Mouse (Mus musculus): ENCODE results near the gene Slc39a3. TPM values are rescaled to one million over a fixed set of nuclear protein-coding genes. Genes with fewer than 3 reads are reported as not detected.

The Slc39a3 gene
- polyA plus RNA-seq, 1 experiment = 7.0 TPM

GRCm38 (mm10) chr10:81025639-81026275 lies 11.5 kb downstream of the Slc39a3 start, which contains the start of gene Diras1:
Gene Diras1, minus strand, starts transcription at chr10:81025662.
- no peak within 1 kb of the TSS for H3K4me3 ChIP-seq (ENCODE audit: insufficient read depth, low read depth, low read length)
- no peaks in the 10 kb centered on the region for H3K4me1 ChIP-seq (ENCODE audit: control insufficient read depth, insufficient read depth, insufficient read length, low read length)
- no peak within 1 kb of the TSS for H3K27ac ChIP-seq (replicated peaks; ENCODE audit: low read depth, low read length)

- Histone ChIP-seq H3K4me1 (ENCODE audit: control insufficient read depth, insufficient read depth, insufficient read length, low read length) (no peaks in the 10 kb centered on the region), H3K27ac (replicated peaks; ENCODE audit: low read depth, low read length) (no peak overlapping the region), H3K4me3 (ENCODE audit: insufficient read depth, low read depth, low read length) (no peak overlapping the region)
Observed at GRCm38 (mm10) chr10:81025047-81025621, 12.1 kb downstream of the Slc39a3 start.

- H3K27ac ChIP-seq (replicated peaks; ENCODE audit: low read depth, low read length) = no peak overlapping the region
- no peaks in the 10 kb centered on the region for H3K4me1 ChIP-seq (ENCODE audit: control insufficient read depth, insufficient read depth, insufficient read length, low read length)
- H3K4me3 ChIP-seq (ENCODE audit: insufficient read depth, low read depth, low read length) = no peak overlapping the region
Observed at GRCm38 (mm10) chr10:81024346-81024937, 12.8 kb downstream of the Slc39a3 start.

GRCm38 (mm10) chr10:81022744-81023143 lies 14.5 kb downstream of the Slc39a3 start:
- Histone ChIP-seq H3K4me1 (ENCODE audit: control insufficient read depth, insufficient read depth, insufficient read length, low read length) (no peaks in the 10 kb centered on the region), H3K4me3 (ENCODE audit: insufficient read depth, low read depth, low read length) (no peak overlapping the region), H3K27ac (replicated peaks; ENCODE audit: low read depth, low read length) (no peak overlapping the region)

- Histone ChIP-seq H3K27ac (replicated peaks; ENCODE audit: low read depth, low read length) (no peak overlapping the region), H3K4me1 (ENCODE audit: control insufficient read depth, insufficient read depth, insufficient read length, low read length) (no peaks in the 10 kb centered on the region), H3K4me3 (ENCODE audit: insufficient read depth, low read depth, low read length) (no peak overlapping the region)
Observed at GRCm38 (mm10) chr10:81021547-81022110, 15.6 kb downstream of the Slc39a3 start.

- no peak overlapping the region for H3K27ac ChIP-seq (replicated peaks; ENCODE audit: low read depth, low read length)
- no peaks in the 10 kb centered on the region for H3K4me1 ChIP-seq (ENCODE audit: control insufficient read depth, insufficient read depth, insufficient read length, low read length)
- H3K4me3 ChIP-seq (ENCODE audit: insufficient read depth, low read depth, low read length) = no peak overlapping the region
Observed at GRCm38 (mm10) chr10:81020207-81020606, 17.0 kb downstream of the Slc39a3 start.

- Histone ChIP-seq H3K4me1 (ENCODE audit: control insufficient read depth, insufficient read depth, insufficient read length, low read length) (no peaks in the 10 kb centered on the region), H3K4me3 (ENCODE audit: insufficient read depth, low read depth, low read length) (no peak overlapping the region), H3K27ac (replicated peaks; ENCODE audit: low read depth, low read length) (no peak overlapping the region)
Observed at GRCm38 (mm10) chr10:81019687-81020086, 17.5 kb downstream of the Slc39a3 start.

GRCm38 (mm10) chr10:81018326-81018725 lies 18.9 kb downstream of the Slc39a3 start:
- no peak overlapping the region for H3K4me3 ChIP-seq (ENCODE audit: insufficient read depth, low read depth, low read length)

GRCm38 (mm10) chr10:81016645-81017044 lies 20.6 kb downstream of the Slc39a3 start:
- Histone ChIP-seq H3K4me3 (ENCODE audit: insufficient read depth, low read depth, low read length) (no peak overlapping the region), H3K4me1 (ENCODE audit: control insufficient read depth, insufficient read depth, insufficient read length, low read length) (no peaks in the 10 kb centered on the region), H3K27ac (replicated peaks; ENCODE audit: low read depth, low read length) (no peak overlapping the region)

More at GRCm38 (mm10) chr10:81018326-81018725, 18.9 kb downstream of the Slc39a3 start:
- Histone ChIP-seq H3K27ac (replicated peaks; ENCODE audit: low read depth, low read length) (no peak overlapping the region), H3K4me1 (ENCODE audit: control insufficient read depth, insufficient read depth, insufficient read length, low read length) (no peaks in the 10 kb centered on the region)

GRCm38 (mm10) chr10:81015666-81016065 lies 21.6 kb downstream of the Slc39a3 start:
- no peak overlapping the region for H3K27ac ChIP-seq (replicated peaks; ENCODE audit: low read depth, low read length)
- no peak overlapping the region for H3K4me3 ChIP-seq (ENCODE audit: insufficient read depth, low read depth, low read length)
- H3K4me1 ChIP-seq (ENCODE audit: control insufficient read depth, insufficient read depth, insufficient read length, low read length) = no peaks in the 10 kb centered on the region

- Histone ChIP-seq H3K4me3 (ENCODE audit: insufficient read depth, low read depth, low read length) (peak within 1 kb of the TSS; percentile 48), H3K4me1 (ENCODE audit: control insufficient read depth, insufficient read depth, insufficient read length, low read length) (no peaks in the 10 kb centered on the region), H3K27ac (replicated peaks; ENCODE audit: low read depth, low read length) (no peak within 1 kb of the TSS)
Observed at GRCm38 (mm10) chr10:81014393-81015384, 22.5 kb downstream of the Slc39a3 start, which contains the start of gene Gng7. Gene Gng7, minus strand, starts transcription at chr10:81014945.

GRCm38 (mm10) chr10:81010851-81011250 lies 26.4 kb downstream of the Slc39a3 start:
- H3K4me1 ChIP-seq (ENCODE audit: control insufficient read depth, insufficient read depth, insufficient read length, low read length) = no peaks in the 10 kb centered on the region
- no peak overlapping the region for H3K4me3 ChIP-seq (ENCODE audit: insufficient read depth, low read depth, low read length)
- H3K27ac ChIP-seq (replicated peaks; ENCODE audit: low read depth, low read length) = no peak overlapping the region

- Histone ChIP-seq H3K4me3 (ENCODE audit: insufficient read depth, low read depth, low read length) (no peak overlapping the region), H3K4me1 (ENCODE audit: control insufficient read depth, insufficient read depth, insufficient read length, low read length) (no peaks in the 10 kb centered on the region), H3K27ac (replicated peaks; ENCODE audit: low read depth, low read length) (no peak overlapping the region)
Observed at GRCm38 (mm10) chr10:81007240-81007639, 30.0 kb downstream of the Slc39a3 start.

- H3K4me1 ChIP-seq (ENCODE audit: control insufficient read depth, insufficient read depth, insufficient read length, low read length) = no peaks in the 10 kb centered on the region
- no peak overlapping the region for H3K4me3 ChIP-seq (ENCODE audit: insufficient read depth, low read depth, low read length)
- H3K27ac ChIP-seq (replicated peaks; ENCODE audit: low read depth, low read length) = no peak overlapping the region
Observed at GRCm38 (mm10) chr10:81006005-81006677, 31.1 kb downstream of the Slc39a3 start.

All from brown adipose tissue, adult 24 weeks (tissue).